ENCODE assay signal across 25 mouse cellular contexts in genomic region chr10:95646576-95646975, GRCm38 (mm10). TPM values are rescaled to one million over a fixed set of nuclear protein-coding genes. Genes with fewer than 3 reads are reported as not detected.
DNase-seq lines count a peak whose midpoint lies in the region; ATAC-seq and TF ChIP-seq lines count a peak whose summit lies in the region.
"Had no signal": no experiment of that assay in that cellular context is flagged by ENCODE, and none has a peak within 500 bp of the region (broad histone marks: within the 10 kb centered on the region; RNA-seq: fewer than 3 reads in every experiment).

No protein-coding gene starts in this region.

- no peak for TF ChIP-seq POLR2A in small intestine, adult 2 months (IDR thresholded peaks at IDR 0.05; ENCODE audit: low read depth, low read length)

- TF ChIP-seq CTCF in kidney, postnatal 0 days (IDR thresholded peaks at IDR 0.05; ENCODE audit: low read depth), result no peak
- no peak for TF ChIP-seq CTCF in small intestine, adult 2 months (IDR thresholded peaks at IDR 0.05; ENCODE audit: extremely low read depth, insufficient read length, insufficient replicate concordance, low read depth, low read length)

- no peaks in the 10 kb centered on the region for H3K27me3 ChIP-seq in heart, embryonic 10.5 days (ENCODE audit: insufficient read depth, poor library complexity, severe bottlenecking)
- H3K27me3 ChIP-seq in kidney, embryonic 16.5 days (ENCODE audit: insufficient read depth, low read length), result no peaks in the 10 kb centered on the region
- no peaks in the 10 kb centered on the region for H3K27me3 ChIP-seq in kidney, postnatal 0 days (ENCODE audit: insufficient read depth, low read length)
- no peaks in the 10 kb centered on the region for H3K27me3 ChIP-seq in small intestine, adult 2 months (ENCODE audit: control insufficient read depth, insufficient read depth, low read length)
- H3K27me3 ChIP-seq: embryonic facial prominence, embryonic 15.5 days had no signal

- peaks cover 15% of the 10 kb centered on the region for H3K4me1 ChIP-seq in heart, embryonic 10.5 days
- no peaks in the 10 kb centered on the region for H3K4me1 ChIP-seq in kidney, embryonic 16.5 days (ENCODE audit: insufficient read depth, low read length)
- no peaks in the 10 kb centered on the region for H3K4me1 ChIP-seq in kidney, postnatal 0 days (replicated peaks; ENCODE audit: insufficient read depth, low read length)
- H3K4me1 ChIP-seq in small intestine, adult 2 months (ENCODE audit: control insufficient read depth, insufficient read depth, insufficient read length, low read length), result peaks cover 21% of the 10 kb centered on the region; the same call in 1 of the 2 replicates
- H3K4me1 ChIP-seq: embryonic facial prominence, embryonic 15.5 days; forebrain, embryonic 10.5 days had no signal

- no peaks in the 10 kb centered on the region for H3K9me3 ChIP-seq in heart, embryonic 10.5 days
- H3K9me3 ChIP-seq in kidney, embryonic 16.5 days (ENCODE audit: low read length), result no peaks in the 10 kb centered on the region
- H3K9me3 ChIP-seq in kidney, postnatal 0 days (replicated peaks; ENCODE audit: low read length), result no peaks in the 10 kb centered on the region
- H3K9me3 ChIP-seq: embryonic facial prominence, embryonic 15.5 days; forebrain, embryonic 10.5 days had no signal

- 85% methylated on average over 10 of the region's 10 CpGs for WGBS in heart, embryonic 10.5 days
- WGBS in kidney, embryonic 16.5 days, result 75% methylated on average over 10 of the region's 10 CpGs
- 79% methylated on average over 10 of the region's 10 CpGs for WGBS in kidney, postnatal 0 days
- WGBS in small intestine, adult 2 months, result 54% methylated on average over 10 of the region's 10 CpGs

- no peak for DNase-seq in heart, embryonic 10.5 days (ENCODE audit: low spot score)
- no peak for DNase-seq in heart, postnatal 14 days
- peak; percentile 61 to 70 for DNase-seq in kidney, adult 8-10 months
- DNase-seq in kidney, postnatal 0 days (ENCODE audit: low spot score), result no peak
- DNase-seq in liver, result no peak
- DNase-seq: adrenal gland, postnatal 14 days; cerebellum, adult 2 months; cerebellum, postnatal 10 days; embryo, embryonic 11 days; gastrocnemius, postnatal 36 days; heart, adult 11 months; heart, postnatal 10 days had no signal

- no peak overlapping the region for H3K4me2 ChIP-seq in kidney, embryonic 16.5 days (replicated peaks; ENCODE audit: low read depth, low read length)
- no peak overlapping the region for H3K4me2 ChIP-seq in kidney, postnatal 0 days (ENCODE audit: low read length)
- H3K4me2 ChIP-seq: embryonic facial prominence, embryonic 15.5 days; hindbrain, embryonic 14.5 days had no signal

- intact Hi-C loops in heart, postnatal 14 days (cut with DNase I), result no loop called here

- H3K27ac ChIP-seq in heart, embryonic 10.5 days, result peak overlapping the region; percentile 13; the same call in 1 of the 2 replicates
- H3K27ac ChIP-seq in kidney, embryonic 16.5 days (ENCODE audit: low read length), result no peak overlapping the region
- no peak overlapping the region for H3K27ac ChIP-seq in kidney, postnatal 0 days
- peak overlapping the region; percentile 18; the same call in 1 of the 2 replicates for H3K27ac ChIP-seq in small intestine, adult 2 months (ENCODE audit: insufficient read depth, low read depth, low read length)
- H3K27ac ChIP-seq: embryonic facial prominence, embryonic 15.5 days; forebrain, embryonic 10.5 days; hindbrain, embryonic 14.5 days had no signal

- H3K36me3 ChIP-seq in heart, embryonic 10.5 days, result no peaks in the 10 kb centered on the region
- H3K36me3 ChIP-seq in kidney, embryonic 16.5 days (ENCODE audit: insufficient read depth, low read length), result no peaks in the 10 kb centered on the region
- no peaks in the 10 kb centered on the region for H3K36me3 ChIP-seq in kidney, postnatal 0 days (ENCODE audit: insufficient read depth, low read length)
- H3K36me3 ChIP-seq in small intestine, adult 2 months (ENCODE audit: control insufficient read depth, insufficient read depth, low read length), result no peaks in the 10 kb centered on the region
- H3K36me3 ChIP-seq: embryonic facial prominence, embryonic 15.5 days; forebrain, embryonic 10.5 days had no signal

- H3K4me3 ChIP-seq in heart, embryonic 10.5 days, result no peak overlapping the region
- no peak overlapping the region for H3K4me3 ChIP-seq in kidney, embryonic 16.5 days (ENCODE audit: low read length)
- no peak overlapping the region for H3K4me3 ChIP-seq in kidney, postnatal 0 days (replicated peaks; ENCODE audit: low read depth, low read length)
- H3K4me3 ChIP-seq in small intestine, adult 2 months (ENCODE audit: low read depth, low read length), result no peak overlapping the region
- H3K4me3 ChIP-seq: embryonic facial prominence, embryonic 15.5 days; erythroblast, embryonic 14.5 days; forebrain, embryonic 10.5 days had no signal

- H3K9ac ChIP-seq in kidney, embryonic 16.5 days (replicated peaks; ENCODE audit: low read length), result no peak overlapping the region
- H3K9ac ChIP-seq in kidney, postnatal 0 days (ENCODE audit: low read depth, low read length), result no peak overlapping the region
- H3K9ac ChIP-seq: embryonic facial prominence, embryonic 15.5 days; hindbrain, embryonic 14.5 days had no signal

- ATAC-seq in kidney, embryonic 16.5 days (ENCODE audit: low FRiP score, low TSS enrichment), result no peak
- 0 out of 2 replicates have a peak, but pooled peaks have one; percentile 13 for ATAC-seq in kidney, postnatal 0 days (replicated peaks; ENCODE audit: low FRiP score, low read depth)
- ATAC-seq in cerebellum, adult (ENCODE audit: insufficient number of reproducible peaks, low FRiP score, low TSS enrichment), result no peak
- ATAC-seq: forebrain, embryonic 14.5 days had no signal

RNA-seq across cellular contexts. Expression of gene Anapc15-ps, which starts 26.7 kb away (rescaled TPM):
- not detected in 2 replicates for polyA plus RNA-seq in heart, embryonic 10.5 days (2016; fragmentation: Nextera tagmentation; extraction: Ambion mirVana)
- total RNA-seq in heart, postnatal 14 days (2021), result not detected
- polyA plus RNA-seq in kidney, embryonic 16.5 days (2015; fragmentation: Nextera tagmentation; extraction: Ambion mirVana), result 1.8 TPM in 1 of 2 replicates, not detected in the other
- not detected in 2 replicates for polyA plus RNA-seq in kidney, postnatal 0 days (2015; fragmentation: Nextera tagmentation; extraction: Ambion mirVana)
- polyA plus RNA-seq in small intestine, adult 2 months (2012; rRNA removed), result not detected in 2 replicates
- total RNA-seq: adrenal gland, postnatal 14 days; gastrocnemius, adult 8-10 months; gastrocnemius, postnatal 36 days; heart, postnatal 10 days; hematopoietic stem cell, adult 5-6 weeks; MEL had no signal
- polyA plus RNA-seq: embryonic facial prominence, embryonic 11.5 days; embryonic facial prominence, embryonic 15.5 days; erythroblast, embryonic 14.5 days; forebrain, embryonic 10.5 days; forebrain, embryonic 14.5 days; heart, embryonic 14.5 days; hindbrain, embryonic 14.5 days had no signal

Comparison
In these comparisons a context has a peak if more than half of its experiments do, and no peak if none do; other contexts are left out.
1. DNase-seq: peak in kidney, adult 8-10 months (2 of 2); none in heart, embryonic 10.5 days (single experiment), heart, postnatal 14 days (0 of 2), kidney, postnatal 0 days (single experiment) and liver (single experiment).
2. H3K27ac ChIP-seq: peak in heart, embryonic 10.5 days (single experiment) and small intestine, adult 2 months (single experiment); none in kidney, embryonic 16.5 days (single experiment) and kidney, postnatal 0 days (single experiment).